Mouse (Mus musculus) layer of hippocampus, adult 9-10 months (tissue): ENCODE data around the gene Ddr1.

ENCODE experiments used
- DNase-seq: peaks from one replicate; pipeline ENCODE4 v3.0.0; 2022; ENCODE audit warnings: low spot score

The Ddr1 gene

DNA sequence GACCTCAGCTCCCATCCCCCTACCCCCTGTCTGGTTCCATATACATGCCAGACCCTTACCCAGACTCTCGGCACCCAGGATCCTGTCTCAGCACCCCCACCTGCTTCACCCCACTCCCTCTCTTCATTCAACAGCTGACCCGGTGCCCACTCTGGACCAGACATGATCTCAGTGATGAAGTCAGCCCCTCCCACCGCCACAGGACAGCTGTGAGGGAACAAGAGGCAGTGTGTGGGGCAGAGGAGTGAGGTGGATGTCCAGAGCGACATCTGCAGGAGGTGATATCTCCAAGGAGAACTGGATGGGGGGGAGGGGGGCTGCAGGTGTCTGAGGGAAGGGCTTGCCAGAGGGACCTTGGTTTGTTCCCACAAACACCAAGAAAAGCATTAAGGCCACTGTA lies 12.6 kb downstream of the Ddr1 start:
- no peak for DNase-seq

DNA sequence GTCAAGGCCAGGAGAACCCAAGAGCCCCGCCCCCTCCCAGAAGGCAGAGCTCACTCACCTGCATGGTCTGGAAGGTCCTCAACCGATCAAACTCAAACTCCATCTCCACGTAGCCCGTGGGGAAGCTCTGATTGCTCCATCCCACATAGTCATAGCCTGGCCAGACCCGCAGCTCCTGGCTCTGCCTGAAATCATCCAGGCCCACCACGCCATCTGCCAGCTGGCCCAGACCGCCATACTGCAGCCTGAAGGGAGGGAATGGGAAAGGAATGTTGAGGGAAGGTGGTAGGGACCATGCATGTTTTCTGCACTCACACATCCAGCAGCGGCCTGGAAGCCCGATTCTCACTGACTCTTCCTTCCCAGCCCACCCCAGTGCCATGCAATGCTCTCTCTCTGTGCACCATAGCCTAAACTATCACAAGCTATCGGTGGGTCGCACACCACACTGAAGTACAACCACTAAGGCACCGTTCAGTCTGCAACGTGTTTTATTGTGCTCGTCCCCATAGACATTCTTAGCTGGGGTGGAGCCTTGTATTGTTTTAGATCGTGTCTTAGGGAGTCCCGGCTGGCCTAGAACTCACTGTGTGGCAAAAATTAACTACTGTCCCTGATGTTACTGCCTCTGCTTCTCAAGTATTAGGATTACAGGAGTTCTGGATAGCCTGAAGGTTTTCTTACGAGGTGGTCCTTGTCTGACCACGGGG lies 14.3 kb downstream of the Ddr1 start:
- DNase-seq = no peak

DNA sequence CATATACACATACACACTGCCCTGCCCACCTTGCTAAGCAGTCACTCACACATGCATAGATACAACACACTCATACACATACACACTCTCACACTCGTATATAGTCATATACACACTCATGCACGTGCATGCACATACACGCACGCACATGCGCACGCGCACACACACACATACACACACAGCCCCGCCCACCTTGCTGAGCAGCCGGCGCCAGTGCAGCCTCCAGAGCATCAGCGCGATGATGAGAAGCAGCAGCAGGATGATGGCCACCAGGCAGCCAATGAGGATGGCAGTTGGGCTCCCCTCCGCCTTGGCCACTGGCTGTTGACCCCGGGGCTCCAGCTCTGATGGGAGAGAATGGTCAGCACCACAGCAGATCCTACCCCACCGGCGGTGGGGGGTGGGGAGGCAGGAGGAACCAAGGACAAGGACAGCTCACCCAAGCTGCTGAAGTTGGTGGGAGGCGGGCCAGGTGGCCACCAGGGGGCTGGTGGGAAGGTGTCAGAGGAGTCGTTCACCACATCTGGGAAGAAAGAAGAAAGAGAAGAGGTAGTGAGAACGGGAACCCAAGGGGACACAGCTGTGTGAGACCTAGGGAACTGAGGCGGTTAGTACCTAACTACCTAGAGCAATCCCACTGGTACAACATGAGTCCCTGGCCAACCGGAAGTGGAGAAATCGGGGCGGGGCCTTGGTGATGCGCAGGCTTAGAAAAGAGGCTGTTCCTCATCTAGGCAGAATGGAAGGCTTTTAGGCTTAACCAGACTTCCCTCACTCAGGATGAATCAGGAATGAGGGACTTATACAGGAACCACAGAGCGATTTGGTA lies 15.9 kb downstream of the Ddr1 start:
- no peak for DNase-seq

DNA sequence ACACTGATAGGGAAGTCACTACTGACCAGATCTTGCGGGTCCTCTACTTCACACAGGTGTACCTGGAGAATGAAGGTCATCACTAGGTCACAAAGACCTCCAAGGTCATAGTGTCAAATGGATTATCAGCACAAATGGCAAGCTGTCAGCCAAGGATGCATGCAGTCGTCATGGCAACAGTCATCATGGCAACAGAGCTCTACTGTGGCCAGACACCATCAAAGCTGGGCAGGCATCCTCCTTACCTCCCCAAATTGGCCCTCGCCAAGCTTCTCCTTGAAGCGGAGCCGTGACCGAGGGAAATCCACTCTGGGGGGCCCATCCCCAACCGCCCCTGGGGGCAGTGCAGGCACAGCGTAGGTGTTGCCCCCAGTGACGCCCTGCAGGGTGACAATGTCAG lies 19.4 kb downstream of the Ddr1 start:
- DNase-seq = no peak

DNA sequence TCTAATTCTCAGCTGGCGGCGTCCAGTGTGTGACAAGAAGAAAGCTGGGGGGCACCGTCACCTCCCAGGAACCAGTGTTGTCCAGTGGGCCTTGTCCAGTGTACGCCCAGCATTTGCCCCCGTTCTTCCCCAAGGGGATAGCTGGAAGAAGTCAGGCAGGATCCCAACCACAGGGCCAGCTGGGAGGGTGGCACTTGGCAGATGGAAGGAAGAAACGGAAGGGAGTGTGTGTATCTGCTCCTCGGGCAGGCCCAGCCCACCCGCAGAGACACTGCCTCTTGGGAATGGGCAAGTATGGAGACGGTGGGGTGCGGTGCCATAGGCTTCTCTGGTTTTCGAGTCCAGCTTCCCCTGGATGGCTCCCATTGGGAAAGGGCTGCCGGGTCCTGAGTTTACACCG lies 22.4 kb downstream of the Ddr1 start:
- DNase-seq = no peak

DNA sequence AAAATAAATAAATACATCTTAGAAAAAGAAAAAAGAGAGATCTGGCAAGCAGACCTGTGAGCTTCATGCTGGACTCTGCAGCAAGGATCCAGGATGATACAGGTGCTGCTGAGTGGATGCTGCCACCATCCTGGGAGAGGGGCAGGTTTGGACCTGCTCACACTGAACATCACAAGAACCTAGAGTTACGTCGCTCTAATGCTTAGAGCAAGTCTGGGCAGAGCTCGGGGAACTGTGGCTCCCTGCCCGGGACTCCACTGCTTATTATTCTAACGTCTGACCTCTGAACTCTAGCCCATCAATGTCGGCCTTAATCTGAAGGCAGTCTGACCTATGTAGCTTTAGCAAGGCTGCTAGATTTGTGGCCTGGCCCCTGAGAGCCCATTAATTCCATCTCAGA lies 23.8 kb downstream of the Ddr1 start:
- DNase-seq = no peak

DNA sequence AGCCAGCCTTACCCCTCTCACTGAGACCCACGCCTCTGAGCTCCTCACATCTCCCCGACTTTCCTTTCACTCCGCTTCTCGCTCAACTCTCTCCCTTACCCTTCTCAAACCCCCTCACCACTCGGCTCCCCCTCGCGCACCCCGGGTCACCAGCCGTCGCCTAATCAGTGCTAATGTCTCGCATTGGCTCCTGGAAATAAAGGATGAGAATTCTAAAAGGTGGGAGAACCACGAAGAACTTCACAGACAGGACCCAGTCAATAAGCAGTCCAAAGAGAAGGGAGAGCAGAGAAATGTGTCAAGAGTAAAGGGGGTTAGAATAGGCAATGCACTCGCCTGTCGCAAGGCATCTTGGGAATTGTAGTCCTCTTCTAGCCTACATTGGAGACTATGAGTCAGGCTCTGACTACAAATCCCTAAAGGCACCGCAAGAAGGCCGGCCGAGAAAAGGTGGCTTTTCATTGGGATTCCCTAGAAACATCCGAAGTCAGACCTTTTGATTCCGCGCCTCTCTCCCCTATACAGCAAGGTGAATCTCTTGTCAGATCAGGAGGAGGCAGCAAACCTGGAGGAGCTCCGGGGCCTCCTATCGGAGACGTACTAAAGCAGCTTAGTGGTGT lies 30.9 kb downstream of the Ddr1 start, which contains the start of gene Gtf2h4:
Gtf2h4 (minus strand) TSS at position 324 of the 620 bp plus-strand sequence.
- peak; percentile 97 for DNase-seq

DNA sequence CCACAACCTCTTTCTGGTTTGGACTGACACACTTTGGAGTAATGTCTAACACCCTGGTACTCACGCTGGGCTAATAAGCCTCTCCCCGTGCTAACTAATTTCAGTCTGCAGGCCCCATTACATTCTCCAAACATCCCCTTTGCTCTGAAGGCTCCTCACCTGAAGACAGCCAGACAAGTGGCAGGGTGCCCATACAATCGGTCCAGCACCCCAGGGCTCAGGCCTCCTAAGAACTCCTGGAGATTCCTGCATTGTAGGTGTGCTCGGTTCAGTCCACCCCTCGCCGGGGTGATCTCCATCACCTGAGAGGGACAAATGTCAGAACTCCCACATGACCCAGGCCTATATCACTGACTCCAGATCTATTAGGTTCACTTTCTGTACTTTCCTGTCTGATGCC lies 31.9 kb downstream of the Ddr1 start:
- DNase-seq = no peak

DNA sequence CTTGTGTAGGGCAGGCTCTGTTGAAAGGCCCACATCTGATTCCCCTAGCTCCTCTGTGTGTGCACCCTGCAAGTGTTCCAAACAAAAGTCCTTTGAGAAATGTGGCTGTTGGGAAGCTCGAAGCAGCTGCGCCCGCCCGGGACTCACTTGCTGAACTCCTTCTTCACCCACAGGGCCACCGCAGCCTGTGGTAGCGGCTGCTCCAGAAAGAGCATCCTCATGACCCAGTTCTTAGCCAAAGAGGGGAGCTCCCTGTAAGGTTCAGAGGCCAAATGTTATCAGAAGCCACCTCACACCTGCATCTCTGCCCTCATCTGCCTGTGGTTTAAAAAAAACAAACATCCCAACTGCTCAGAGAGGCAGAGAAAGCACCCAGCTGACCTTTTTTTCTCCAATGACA lies 32.6 kb downstream of the Ddr1 start:
- DNase-seq = no peak

DNA sequence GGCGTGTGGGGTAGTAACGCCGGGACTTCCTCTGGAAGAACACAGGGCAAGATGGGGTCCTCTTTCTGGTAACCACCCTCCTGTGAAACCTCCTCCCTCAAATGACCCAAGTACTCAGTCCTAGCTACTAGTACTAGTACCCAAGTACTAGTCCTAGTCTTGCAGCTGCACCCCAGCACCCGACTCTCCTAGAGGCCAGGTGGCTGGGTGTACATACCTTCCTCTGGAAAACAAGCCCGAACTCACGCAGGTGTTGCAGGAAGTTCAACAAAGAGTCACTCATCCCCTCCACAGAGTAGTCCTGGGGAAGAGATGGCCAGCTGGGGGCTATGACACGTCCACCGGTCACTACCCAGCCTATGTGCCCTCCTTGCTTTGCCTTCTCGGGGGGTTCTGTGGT lies 34.7 kb downstream of the Ddr1 start:
- DNase-seq = no peak

DNA sequence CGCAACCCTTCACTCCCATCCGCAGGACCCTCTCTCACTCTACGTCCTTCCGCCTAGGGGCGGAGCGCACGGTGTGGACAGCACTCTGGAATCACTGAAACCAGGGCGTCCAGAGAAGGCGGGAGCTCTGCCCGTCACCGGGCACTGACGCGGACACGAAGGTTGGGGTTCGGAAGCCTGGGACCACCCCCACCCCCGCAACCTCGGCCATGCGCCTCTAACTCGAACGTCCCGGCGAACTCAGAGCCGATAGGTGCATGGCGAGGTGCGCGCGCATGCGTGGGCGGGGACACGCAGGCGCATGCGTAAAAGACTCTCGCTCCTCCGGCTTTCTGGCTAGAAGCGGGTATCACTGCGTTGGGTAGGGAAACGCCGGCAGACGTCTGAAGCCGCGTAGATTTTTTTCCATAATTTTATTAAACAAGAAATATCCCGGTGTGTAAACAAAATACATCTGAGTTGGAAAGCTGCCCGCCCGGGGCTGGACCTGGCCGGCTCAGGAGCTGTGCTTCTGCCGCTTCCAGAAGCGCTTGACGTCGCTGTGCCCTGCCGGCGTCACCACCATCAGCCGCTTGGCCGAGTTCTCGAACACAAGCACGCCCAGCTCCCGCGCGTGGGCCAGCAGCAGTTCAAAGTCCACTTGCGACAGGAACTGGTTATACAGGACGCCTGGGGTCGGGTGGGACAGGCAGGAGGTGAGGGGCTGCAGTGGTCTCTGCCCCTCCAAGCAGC lies 36.9 kb downstream of the Ddr1 start, which contains the start of gene Vars2:
Vars2 (minus strand) TSS at position 259 of the 732 bp plus-strand sequence.
- DNase-seq = peak; percentile 89

DNA sequence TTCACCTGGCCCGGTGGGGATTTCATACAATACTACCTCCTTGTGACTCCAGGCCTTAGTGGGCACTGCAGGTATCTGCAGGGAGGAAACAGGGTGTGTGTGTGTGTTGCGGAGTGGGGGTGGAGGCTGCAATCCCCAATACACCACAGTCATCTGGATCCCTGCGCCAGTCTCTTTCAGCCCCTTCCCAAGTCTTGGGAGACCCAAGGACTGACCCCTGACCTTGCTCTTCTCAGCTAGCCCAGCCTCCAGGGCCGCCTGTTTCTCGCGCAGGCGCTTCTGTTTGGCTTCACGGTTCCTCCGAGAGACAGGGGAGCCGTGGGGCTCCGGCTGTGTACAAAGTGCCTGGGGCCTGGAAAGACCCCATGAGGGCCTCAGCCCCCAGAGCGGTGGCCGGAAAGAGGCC lies 37.6 kb downstream of the Ddr1 start:
- DNase-seq = no peak

DNA sequence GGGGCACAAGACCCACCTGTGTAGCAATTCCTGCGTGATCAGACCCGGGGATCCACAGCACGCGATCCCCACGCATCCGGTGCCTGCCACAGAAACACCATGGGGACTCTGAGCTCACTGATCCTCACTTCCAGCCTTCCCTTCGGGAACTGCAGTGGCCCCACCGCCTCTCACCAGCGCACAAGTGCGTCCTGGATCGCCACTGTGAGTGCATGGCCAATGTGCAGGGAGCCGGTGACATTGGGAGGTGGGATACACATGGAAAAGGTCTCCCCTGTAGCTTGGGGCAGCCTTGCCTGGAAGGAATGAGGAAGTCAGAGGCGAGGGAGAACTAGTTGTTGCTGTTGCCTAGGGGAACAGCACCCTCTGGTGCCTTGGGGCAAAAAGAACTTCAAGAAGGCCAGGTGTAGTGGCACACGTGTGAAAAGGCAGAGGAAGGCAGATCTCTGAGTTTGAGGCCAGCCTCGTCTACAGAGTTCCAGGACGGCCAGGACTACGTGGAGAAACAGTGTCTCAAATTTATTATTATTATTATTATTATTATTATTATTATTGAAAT lies 38.4 kb downstream of the Ddr1 start:
- no peak for DNase-seq

DNA sequence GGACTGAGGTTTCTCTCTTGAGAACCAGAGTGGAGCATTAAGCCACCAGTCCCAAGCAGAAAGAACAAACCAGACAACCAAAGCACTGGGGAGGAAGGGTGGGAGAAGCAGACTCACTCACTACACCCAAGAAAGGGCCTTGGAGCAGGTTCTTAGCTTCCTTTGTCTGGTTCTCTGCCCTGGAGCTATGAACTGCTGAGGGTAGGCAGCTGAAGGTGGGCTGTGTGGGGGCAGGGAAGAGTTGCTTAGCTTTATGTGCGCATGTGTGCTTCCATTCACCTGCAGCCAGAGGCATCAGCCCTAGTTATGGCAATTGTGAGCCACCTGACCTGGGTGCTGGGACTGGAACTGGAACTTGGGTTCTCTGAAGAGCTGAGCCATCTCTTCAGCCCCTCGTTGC lies 51.3 kb downstream of the Ddr1 start:
- no peak for DNase-seq

DNA sequence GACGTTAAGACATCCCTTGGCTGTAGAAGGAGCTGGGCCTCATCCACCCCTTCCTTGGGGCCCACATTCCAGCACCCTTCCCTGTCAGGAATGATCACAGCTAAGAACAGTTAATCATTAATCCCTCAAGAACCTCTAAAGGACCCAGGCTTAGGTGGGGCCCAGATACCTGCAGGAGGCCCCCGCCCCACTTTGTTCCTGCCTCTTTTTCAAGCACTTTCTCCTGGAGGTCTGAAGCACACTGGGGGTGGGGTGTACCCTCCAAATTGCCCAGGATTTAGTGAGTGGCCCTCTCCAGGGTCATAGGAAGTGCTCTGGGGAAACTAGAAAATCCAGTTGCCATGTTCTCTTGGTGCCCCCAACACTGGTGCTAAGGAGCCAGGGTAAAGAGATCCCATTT lies 55.0 kb downstream of the Ddr1 start:
- no peak for DNase-seq

DNA sequence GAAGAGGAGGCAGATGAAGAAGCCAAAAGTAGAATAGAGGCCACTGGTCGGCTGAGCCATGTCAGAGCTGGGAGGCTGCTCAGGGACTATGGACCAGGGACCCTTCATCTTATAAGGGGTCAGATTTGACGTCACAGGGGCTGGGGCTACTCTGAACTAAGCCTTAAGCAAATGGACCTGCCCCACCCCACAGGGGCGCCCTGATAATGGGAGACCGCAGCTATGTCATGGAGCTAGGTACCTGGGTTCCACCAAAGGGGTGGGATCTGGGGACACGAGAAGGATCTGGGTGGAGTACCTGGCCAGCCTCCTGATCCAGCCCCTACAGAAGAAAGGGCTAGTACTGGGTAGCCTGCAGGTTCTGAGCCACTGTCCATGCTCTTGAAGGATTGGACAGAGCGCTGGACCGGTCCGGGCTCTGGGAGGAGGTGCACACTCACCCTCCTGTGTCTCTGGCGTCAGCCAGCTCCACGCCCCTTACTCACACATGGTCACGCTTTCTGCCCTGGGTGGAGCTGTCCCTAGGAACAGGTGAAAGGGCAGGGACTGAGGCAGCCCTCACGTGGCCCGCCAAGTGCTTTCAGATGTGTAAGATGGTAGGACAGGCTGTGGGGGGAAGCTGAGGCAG lies 60.7 kb downstream of the Ddr1 start, which contains the start of gene Mucl3:
Mucl3 (minus strand) TSS at position 87 of the 628 bp plus-strand sequence.
- DNase-seq = no peak

DNA sequence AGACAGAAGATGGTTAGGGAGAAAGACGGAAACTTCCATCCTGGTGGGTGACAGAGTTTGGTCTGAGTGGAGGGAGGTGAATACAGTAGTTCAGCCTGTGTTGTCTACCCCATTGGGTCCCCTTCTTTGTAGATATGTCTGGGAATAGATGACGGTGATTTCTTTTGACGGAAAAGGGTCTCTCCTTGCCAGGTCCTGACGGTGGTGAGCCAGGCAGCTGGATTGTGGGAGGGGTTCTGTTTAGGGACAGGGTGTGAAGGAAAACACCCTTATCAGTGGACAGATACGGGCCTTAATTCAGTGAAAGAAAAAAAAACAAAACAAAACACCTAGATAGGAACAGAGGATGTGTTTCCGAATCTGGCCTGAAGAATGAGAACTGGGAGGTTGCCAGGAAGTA lies 65.1 kb downstream of the Ddr1 start:
- no peak for DNase-seq

DNA sequence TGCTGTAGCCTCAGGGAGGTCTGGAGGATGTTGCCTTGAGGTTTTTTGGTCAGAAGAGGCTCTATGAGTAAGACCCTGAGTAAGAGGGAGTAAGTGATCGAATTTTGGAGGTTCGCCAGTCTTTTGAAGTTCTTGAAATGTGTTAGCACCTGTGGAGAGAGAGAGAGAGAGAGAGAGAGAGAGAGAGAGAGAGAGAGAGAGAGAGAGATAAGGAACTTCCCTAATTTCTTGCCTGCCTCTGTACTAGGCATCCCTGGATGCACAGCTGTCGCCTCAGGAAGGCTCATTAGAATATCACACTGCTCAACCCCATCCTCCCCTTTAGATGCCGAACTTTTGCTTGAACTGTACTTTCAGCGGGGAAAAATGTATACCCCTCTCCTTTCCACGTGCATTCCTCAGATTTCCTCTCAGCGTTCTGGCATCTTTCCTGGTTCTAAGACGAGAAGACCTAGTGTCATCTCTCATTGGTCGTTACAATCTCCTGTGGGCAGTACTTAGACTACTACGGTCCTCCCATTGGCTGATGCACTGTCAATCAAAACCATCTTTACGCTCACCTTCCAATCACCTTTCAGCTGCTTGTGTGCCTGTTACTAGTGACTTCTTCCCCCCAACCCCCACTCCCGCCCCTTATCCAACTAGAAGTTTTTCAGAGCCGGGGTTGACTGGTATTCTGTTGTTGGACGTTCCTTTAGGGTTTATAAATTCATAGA lies 65.8 kb downstream of the Ddr1 start:
- peak; percentile 43 for DNase-seq

DNA sequence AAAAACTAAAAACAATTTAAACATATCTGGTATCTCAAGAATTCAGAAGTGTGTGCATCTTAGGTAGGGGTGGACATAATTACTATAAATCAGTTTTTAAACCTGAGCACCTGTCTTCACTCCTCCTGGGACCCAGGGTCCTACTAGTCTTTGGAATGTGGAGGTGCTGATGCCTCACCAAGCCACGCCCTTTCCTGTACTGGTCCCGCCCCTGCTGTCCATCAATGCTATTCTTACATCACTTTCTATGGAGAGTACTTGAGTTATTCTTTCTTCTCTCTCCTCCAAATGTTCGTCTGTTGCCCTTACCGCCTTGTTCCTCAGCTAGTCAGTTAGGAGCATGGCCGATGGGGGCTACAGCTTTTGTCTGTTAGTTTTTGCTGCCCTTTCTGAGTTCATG lies 68.1 kb downstream of the Ddr1 start:
- no peak for DNase-seq

DNA sequence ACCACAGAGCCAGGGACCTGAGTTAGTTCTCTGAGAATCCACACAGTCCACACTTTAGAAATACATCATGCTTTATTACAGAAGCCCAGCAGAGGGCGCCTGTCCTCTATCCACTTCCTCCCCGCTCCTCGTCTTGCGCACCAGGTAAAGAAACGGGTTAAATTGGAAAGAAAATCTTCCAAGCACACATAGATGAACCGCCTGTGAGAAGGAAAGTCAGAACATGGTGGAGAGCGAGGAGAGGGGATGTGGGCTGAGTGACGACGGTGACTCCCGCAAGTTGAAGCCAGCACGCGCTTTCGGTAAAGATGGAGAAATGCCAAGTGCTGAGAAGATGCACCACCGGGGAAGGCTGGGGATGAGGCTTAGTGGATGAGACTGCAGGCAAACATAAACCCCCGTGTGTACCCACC lies 68.7 kb downstream of the Ddr1 start:
- DNase-seq = peak; percentile 73

DNA sequence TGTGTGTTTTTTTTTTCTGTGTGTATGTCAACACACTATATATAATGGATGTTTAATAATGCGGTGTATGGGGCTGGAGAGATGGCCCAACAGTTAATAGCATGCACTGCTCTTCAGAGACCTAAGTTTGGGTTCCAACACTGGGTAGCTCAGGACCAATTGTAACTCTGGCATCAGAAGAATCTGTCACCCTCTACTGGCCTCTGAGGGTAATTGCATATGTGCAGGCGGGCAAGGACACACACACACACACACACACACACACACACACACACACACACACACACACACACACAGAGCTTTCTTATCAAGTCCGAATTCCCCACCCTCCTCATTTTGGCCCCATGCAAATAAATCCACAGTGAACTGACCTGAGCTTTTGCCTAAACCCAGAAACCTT lies 69.2 kb downstream of the Ddr1 start:
- no peak for DNase-seq
